Mouse (Mus musculus) pancreas, adult 10 weeks (tissue): Measurements from ENCODE around the gene Dtymk. TPM values are rescaled to one million over a fixed set of nuclear protein-coding genes. Genes with fewer than 3 reads are reported as not detected.

Experiments used
- polyA plus RNA-seq: library from polyadenylated mRNA; stranded (reverse); fragments of 350-450 nt; fragmentation: Illumina TruSeq; extraction: RNeasy Lipid Tissue Mini Kit (QIAGEN cat#74804); gene quantifications from one replicate; pipeline ENCODE4 v1.2.3, GENCODE M21; 2015; ENCODE audit warnings: low read depth, low replicate concordance; ENCODE audit not compliant: insufficient read depth

Dtymk gene
- 18.4 TPM for polyA plus RNA-seq

GRCm38 (mm10) chr1:93801741-93802238 lies at the start of gene Dtymk:
Gene Dtymk, minus strand, starts transcription at chr1:93801934.

GRCm38 (mm10) chr1:93824609-93825008 lies 22.9 kb upstream of the Dtymk start, which contains the start of gene D2hgdh:
Gene D2hgdh, plus strand, starts transcription at chr1:93824909.

GRCm38 (mm10) chr1:93803556-93804507 lies 2.1 kb upstream of the Dtymk start, which contains the start of gene Ing5:
Gene Ing5, plus strand, starts transcription at chr1:93803965.

GRCm38 (mm10) chr1:93754573-93755290 lies 47.0 kb downstream of the Dtymk start, which contains the start of gene Thap4:
Gene Thap4, minus strand, starts transcription at chr1:93754864.

GRCm38 (mm10) chr1:93751290-93751689 lies 50.4 kb downstream of the Dtymk start, which contains the start of gene Atg4b:
Gene Atg4b, plus strand, starts transcription at chr1:93751500.

Other genes with a start within 250 kb of the Dtymk start
- 56.8 TPM for gene Stk25, start 143.3 kb downstream of the Dtymk start, polyA plus RNA-seq
- gene Bok, start 116.3 kb downstream of the Dtymk start, polyA plus RNA-seq: 14.0 TPM
- gene Atg4b, start 50.4 kb downstream of the Dtymk start, polyA plus RNA-seq: 13.9 TPM
- gene Thap4, start 47.1 kb downstream of the Dtymk start, polyA plus RNA-seq: 11.6 TPM
- gene Ing5, start 2.0 kb upstream of the Dtymk start, polyA plus RNA-seq: 3.7 TPM
- gene D2hgdh, start 23.0 kb upstream of the Dtymk start, polyA plus RNA-seq: 9.2 TPM
- 0.37 TPM for gene Gal3st2, start 59.4 kb upstream of the Dtymk start, polyA plus RNA-seq
- gene Gal3st2b, start 116.4 kb upstream of the Dtymk start, polyA plus RNA-seq: not detected
- not detected for gene Gal3st2c, start 188.6 kb upstream of the Dtymk start, polyA plus RNA-seq
- gene Neu4, start 218.5 kb upstream of the Dtymk start, polyA plus RNA-seq: not detected